Mouse (Mus musculus): ENCODE results near the gene Gstp1. TPM values are rescaled to one million over a fixed set of nuclear protein-coding genes. Genes with fewer than 3 reads are reported as not detected.
"Not testable (repeated sequence)": the region's sequence is repeated elsewhere in the genome, so short reads cannot be mapped to it uniquely, and the experiment has no call there.

Gstp1 gene
- polyA plus RNA-seq, 1 experiment = 187 TPM

- no peak for TF ChIP-seq CTCF (IDR thresholded peaks at IDR 0.05; ENCODE audit: control insufficient read depth, insufficient read depth, low read length)
- no peak for TF ChIP-seq POLR2A (IDR thresholded peaks at IDR 0.05; ENCODE audit: borderline replicate concordance, control insufficient read depth, low read depth, low read length)
- Histone ChIP-seq H3K4me1 (ENCODE audit: control insufficient read depth, insufficient read depth, low read length) (peaks cover 2% of the 10 kb centered on the region; the same call in 1 of the 2 replicates), H3K4me3 (replicated peaks; ENCODE audit: control insufficient read depth, low read depth, low read length) (no peak overlapping the region), H3K27ac (ENCODE audit: control insufficient read depth, insufficient read depth, low read depth, low read length, poor library complexity) (no peak overlapping the region)
These were observed 29.1 kb upstream of the Gstp1 start for GRCm38 (mm10) chr19:4066877-4067276.

- H3K4me3 ChIP-seq (replicated peaks; ENCODE audit: control insufficient read depth, low read depth, low read length) = no peak overlapping the region
- peak overlapping the region; percentile 81 for H3K27ac ChIP-seq (ENCODE audit: control insufficient read depth, insufficient read depth, low read depth, low read length, poor library complexity)
- TF ChIP-seq POLR2A (IDR thresholded peaks at IDR 0.05; ENCODE audit: borderline replicate concordance, control insufficient read depth, low read depth, low read length) = no peak
- TF ChIP-seq CTCF (IDR thresholded peaks at IDR 0.05; ENCODE audit: control insufficient read depth, insufficient read depth, low read length) = no peak
- WGBS = 48% methylated on average over 6 of the region's 6 CpGs
- H3K4me1 ChIP-seq (ENCODE audit: control insufficient read depth, insufficient read depth, low read length) = peaks cover 2% of the 10 kb centered on the region; the same call in 1 of the 2 replicates
These were observed 28.5 kb upstream of the Gstp1 start for GRCm38 (mm10) chr19:4066280-4066679.

- 9% methylated on average over 7 of the region's 11 CpGs for WGBS
- H3K27ac ChIP-seq (ENCODE audit: control insufficient read depth, insufficient read depth, low read depth, low read length, poor library complexity); H3K4me1 ChIP-seq (ENCODE audit: control insufficient read depth, insufficient read depth, low read length); H3K4me3 ChIP-seq (replicated peaks; ENCODE audit: control insufficient read depth, low read depth, low read length): not testable (repeated sequence)
These were observed 26.7 kb upstream of the Gstp1 start for GRCm38 (mm10) chr19:4064501-4064900.

GRCm38 (mm10) chr19:4063357-4063756 lies 25.6 kb upstream of the Gstp1 start:
- H3K4me1 ChIP-seq (ENCODE audit: control insufficient read depth, insufficient read depth, low read length); H3K4me3 ChIP-seq (replicated peaks; ENCODE audit: control insufficient read depth, low read depth, low read length); H3K27ac ChIP-seq (ENCODE audit: control insufficient read depth, insufficient read depth, low read depth, low read length, poor library complexity): not testable (repeated sequence)
- WGBS = 54% methylated on average over 4 of the region's 4 CpGs

GRCm38 (mm10) chr19:4060899-4061465 lies 23.2 kb upstream of the Gstp1 start:
- no peak for TF ChIP-seq CTCF (IDR thresholded peaks at IDR 0.05; ENCODE audit: control insufficient read depth, insufficient read depth, low read length)
- Histone ChIP-seq H3K27ac (ENCODE audit: control insufficient read depth, insufficient read depth, low read depth, low read length, poor library complexity) (peak overlapping the region; percentile 69; the same call in 1 of the 2 replicates), H3K4me3 (replicated peaks; ENCODE audit: control insufficient read depth, low read depth, low read length) (no peak overlapping the region), H3K4me1 (ENCODE audit: control insufficient read depth, insufficient read depth, low read length) (peaks cover 3% of the 10 kb centered on the region; the same call in 1 of the 2 replicates)
- 77% methylated on average over 6 of the region's 6 CpGs for WGBS

- H3K27ac ChIP-seq (ENCODE audit: control insufficient read depth, insufficient read depth, low read depth, low read length, poor library complexity); H3K4me1 ChIP-seq (ENCODE audit: control insufficient read depth, insufficient read depth, low read length); H3K4me3 ChIP-seq (replicated peaks; ENCODE audit: control insufficient read depth, low read depth, low read length): not testable (repeated sequence)
- 86% methylated on average over 8 of the region's 8 CpGs for WGBS
These were observed 22.5 kb upstream of the Gstp1 start for GRCm38 (mm10) chr19:4060044-4060898.

- Histone ChIP-seq H3K4me3 (replicated peaks; ENCODE audit: control insufficient read depth, low read depth, low read length) (peak within 1 kb of the TSS; percentile 8), H3K4me1 (ENCODE audit: control insufficient read depth, insufficient read depth, low read length) (peaks cover 3% of the 10 kb centered on the region; the same call in 1 of the 2 replicates), H3K27ac (ENCODE audit: control insufficient read depth, insufficient read depth, low read depth, low read length, poor library complexity) (peak within 1 kb of the TSS; percentile 39)
- 28% methylated on average over 15 of the region's 15 CpGs for WGBS
- TF ChIP-seq POLR2A (IDR thresholded peaks at IDR 0.05; ENCODE audit: borderline replicate concordance, control insufficient read depth, low read depth, low read length) (no peak), CTCF (IDR thresholded peaks at IDR 0.05; ENCODE audit: control insufficient read depth, insufficient read depth, low read length) (no peak)
These were observed 21.4 kb upstream of the Gstp1 start, which contains the start of gene Gstp3 for GRCm38 (mm10) chr19:4059069-4059740. TSS of gene Gstp3 (minus strand) at chr19:4059569.

GRCm38 (mm10) chr19:4058581-4058980 lies 20.8 kb upstream of the Gstp1 start:
- peaks cover 3% of the 10 kb centered on the region; the same call in 1 of the 2 replicates for H3K4me1 ChIP-seq (ENCODE audit: control insufficient read depth, insufficient read depth, low read length)
- WGBS = 91% methylated on average over 5 of the region's 5 CpGs
- peak overlapping the region; percentile 39 for H3K27ac ChIP-seq (ENCODE audit: control insufficient read depth, insufficient read depth, low read depth, low read length, poor library complexity)
- no peak overlapping the region for H3K4me3 ChIP-seq (replicated peaks; ENCODE audit: control insufficient read depth, low read depth, low read length)
- TF ChIP-seq POLR2A (IDR thresholded peaks at IDR 0.05; ENCODE audit: borderline replicate concordance, control insufficient read depth, low read depth, low read length) = no peak
- TF ChIP-seq CTCF (IDR thresholded peaks at IDR 0.05; ENCODE audit: control insufficient read depth, insufficient read depth, low read length) = no peak

Data from bone marrow, adult 2 months (tissue).